Mouse (Mus musculus) kidney, postnatal 0 days (tissue): ENCODE data around the gene Tsku. TPM values are rescaled to one million over a fixed set of nuclear protein-coding genes. Genes with fewer than 3 reads are reported as not detected.

ENCODE experiments used
- ATAC-seq: fragments of 200-750 bp; cut with Nextera tagmentation; replicated peaks from 2 replicates; pipeline ENCODE4 v1.8.0; 2017; ENCODE audit warnings: low read depth, moderate number of reproducible peaks, moderate TSS enrichment, moderate library complexity; ENCODE audit not compliant: low FRiP score
- DNase-seq: peaks from one replicate; pipeline ENCODE4 v3.0.0-alpha.2; 2016; ENCODE audit warnings: low spot score
- H3K27ac ChIP-seq: fragments of 300-500 bp; sonication (generic); 2 replicates; pipeline ENCODE4 v1.5.1; 2014; ENCODE audit warnings: mild to moderate bottlenecking
- H3K27me3 ChIP-seq: fragments of 300-500 bp; sonication (generic); 2 replicates; pipeline ENCODE4 v1.6.1; 2014; ENCODE audit warnings: low read length, mixed read lengths; ENCODE audit not compliant: insufficient read depth
- H3K36me3 ChIP-seq: fragments of 300-500 bp; sonication (generic); 2 replicates; pipeline ENCODE4 v1.6.1; 2014; ENCODE audit warnings: low read length, mixed read lengths; ENCODE audit not compliant: insufficient read depth
- H3K4me1 ChIP-seq: fragments of 300-500 bp; sonication (generic); replicated peaks from 2 replicates; pipeline ENCODE4 v1.6.1; 2014; ENCODE audit warnings: antibody characterized with exemption, low read length, mixed read lengths; ENCODE audit not compliant: insufficient read depth
- H3K4me2 ChIP-seq: fragments of 300-500 bp; sonication (generic); 2 replicates; pipeline ENCODE4 v1.6.1; 2014; ENCODE audit warnings: mild to moderate bottlenecking, low read length, moderate library complexity, mixed read lengths
- H3K4me3 ChIP-seq: fragments of 300-500 bp; sonication (generic); replicated peaks from 2 replicates; pipeline ENCODE4 v1.5.1; 2014; ENCODE audit warnings: low read depth, low read length
- H3K9ac ChIP-seq: fragments of 300-500 bp; sonication (generic); 2 replicates; pipeline ENCODE4 v1.6.1; 2014; ENCODE audit warnings: low read depth, low read length
- H3K9me3 ChIP-seq: fragments of 300-500 bp; sonication (generic); replicated peaks from 2 replicates; pipeline ENCODE4 v1.6.1; 2016; ENCODE audit warnings: low read length, inconsistent platforms, mixed read lengths
- CTCF ChIP-seq: IDR thresholded peaks from 2 replicates; pipeline ENCODE4 v1.5.1; 2016; ENCODE audit warnings: antibody characterized with exemption, low read depth, mild to moderate bottlenecking, moderate library complexity
- WGBS: fragments of 180-500 bp; shearing (Covaris S2); extraction: QIAGEN DNeasy Blood & Tissue Kit; methylation state at CpG from one replicate; pipeline ENCODE4 v1.1.7; 2014; 5-methylcytosine and 5-hydroxymethylcytosine counted together
- polyA plus RNA-seq: library from polyadenylated mRNA; unstranded; fragments of >200 nt; fragmentation: Nextera tagmentation; extraction: Ambion mirVana; gene quantifications from 2 replicates; pipeline ENCODE4 v1.2.1, GENCODE M21; 2015

Gene Tsku
- 7.1 and 8.3 TPM in 2 replicates for polyA plus RNA-seq

- Histone ChIP-seq H3K27ac (peak within 1 kb of the TSS; percentile 72), H3K9me3 (no peaks in the 10 kb centered on the region), H3K27me3 (no peaks in the 10 kb centered on the region), H3K4me1 (peaks cover 14% of the 10 kb centered on the region; the same call in 1 of the 2 replicates), H3K36me3 (no peaks in the 10 kb centered on the region), H3K4me2 (peak within 1 kb of the TSS; percentile 86), H3K4me3 (peak within 1 kb of the TSS; percentile 70), H3K9ac (peak within 1 kb of the TSS; percentile 64)
- peak; percentile 95 for ATAC-seq
- peak; percentile 99 for DNase-seq
- WGBS: under 1% methylated on average over 50 of the region's 52 CpGs
- peak; percentile 21 for TF ChIP-seq CTCF
Measured at GRCm38 (mm10) chr7:98361063-98361652, at the start of gene Tsku. Gene Tsku (minus strand): TSS chr7:98361328.

GRCm38 (mm10) chr7:98407615-98408014 lies 46.5 kb upstream of the Tsku start:
- no peak for ATAC-seq
- WGBS: 86% methylated on average over 5 of the region's 5 CpGs

DNA sequence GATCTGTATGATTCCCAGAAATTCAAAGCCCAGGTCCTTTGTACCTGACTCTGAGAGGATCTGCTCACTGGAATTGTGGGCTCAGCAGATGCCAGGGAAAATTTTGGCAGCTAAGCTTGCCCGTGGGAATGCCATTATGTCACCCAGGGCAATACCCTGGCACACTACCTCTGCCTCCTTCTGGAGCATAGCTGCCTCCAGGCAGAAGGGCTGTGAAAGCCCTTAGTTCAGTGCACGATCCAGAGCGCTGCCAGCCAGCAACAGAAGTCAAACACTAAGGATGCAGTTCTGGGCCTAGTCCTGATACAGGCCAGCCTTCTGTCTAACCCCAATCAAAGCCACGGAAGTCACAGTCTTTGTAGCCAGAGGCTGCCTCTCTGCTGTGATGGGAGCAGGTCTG lies 42.9 kb upstream of the Tsku start:
- no peak for ATAC-seq
- no peak for DNase-seq

More at GRCm38 (mm10) chr7:98407615-98408014, 46.5 kb upstream of the Tsku start:
- Histone ChIP-seq H3K27ac (no peak overlapping the region), H3K36me3 (no peaks in the 10 kb centered on the region), H3K9ac (no peak overlapping the region), H3K27me3 (no peaks in the 10 kb centered on the region), H3K4me3 (no peak overlapping the region), H3K4me2 (no peak overlapping the region), H3K4me1 (no peaks in the 10 kb centered on the region), H3K9me3 (no peaks in the 10 kb centered on the region)
- no peak for DNase-seq
- TF ChIP-seq CTCF: no peak

GRCm38 (mm10) chr7:98402582-98403574 lies 41.8 kb upstream of the Tsku start:
- Histone ChIP-seq H3K27ac (no peak overlapping the region), H3K4me3 (no peak overlapping the region), H3K36me3 (no peaks in the 10 kb centered on the region), H3K4me1 (no peaks in the 10 kb centered on the region), H3K9me3 (no peaks in the 10 kb centered on the region), H3K27me3 (no peaks in the 10 kb centered on the region), H3K9ac (no peak overlapping the region), H3K4me2 (no peak overlapping the region)
- no peak for TF ChIP-seq CTCF
- no peak for ATAC-seq
- DNase-seq: no peak
- WGBS: 62% methylated on average over 15 of the region's 15 CpGs

More for the DNA sequence above, 42.9 kb upstream of the Tsku start:
- Histone ChIP-seq H3K9me3 (no peaks in the 10 kb centered on the region), H3K4me3 (no peak overlapping the region), H3K4me1 (no peaks in the 10 kb centered on the region), H3K36me3 (no peaks in the 10 kb centered on the region), H3K4me2 (no peak overlapping the region), H3K9ac (no peak overlapping the region), H3K27me3 (no peaks in the 10 kb centered on the region), H3K27ac (no peak overlapping the region)
- no peak for TF ChIP-seq CTCF
- WGBS: 86% methylated on average over 4 of the region's 4 CpGs

DNA sequence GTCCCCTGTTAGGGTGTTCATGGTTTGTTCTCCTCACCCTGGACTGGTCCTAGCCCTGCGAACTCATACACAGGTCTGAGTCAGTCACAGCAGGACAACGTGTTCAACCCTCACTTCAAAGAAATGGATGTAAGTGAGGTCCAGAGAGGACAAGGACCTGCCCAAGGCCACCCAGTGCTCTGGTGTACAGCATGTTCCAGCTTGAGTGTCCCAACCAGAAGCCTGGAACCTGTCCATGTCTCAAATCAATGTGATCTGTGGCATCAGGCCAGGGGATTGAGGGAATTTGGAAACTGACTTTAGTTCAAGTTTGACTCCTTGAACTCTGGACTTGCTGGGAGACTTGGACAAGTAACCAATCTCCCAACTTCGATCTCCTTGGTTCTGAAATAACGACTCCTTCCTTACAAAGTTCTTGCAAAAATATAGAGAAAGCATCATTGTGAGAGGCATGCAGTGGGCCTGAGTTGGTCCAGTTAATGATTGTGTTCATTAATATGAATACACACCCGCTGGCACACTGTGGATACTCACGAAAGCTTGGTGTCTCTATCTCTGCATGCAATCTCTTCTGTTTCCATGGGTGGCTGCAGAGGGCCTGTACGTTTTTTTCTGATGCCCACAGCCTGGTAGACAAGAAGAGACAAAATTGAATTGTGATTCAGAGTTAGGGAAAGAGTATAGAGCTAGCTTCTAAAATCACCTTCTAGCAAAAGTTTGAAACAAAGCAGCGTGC lies 31.5 kb upstream of the Tsku start:
- Histone ChIP-seq H3K4me3 (no peak overlapping the region), H3K4me1 (no peaks in the 10 kb centered on the region), H3K36me3 (no peaks in the 10 kb centered on the region), H3K9ac (no peak overlapping the region), H3K27ac (no peak overlapping the region), H3K27me3 (no peaks in the 10 kb centered on the region), H3K9me3 (no peaks in the 10 kb centered on the region), H3K4me2 (no peak overlapping the region)
- ATAC-seq: no peak
- no peak for TF ChIP-seq CTCF
- WGBS: 79% methylated on average over 8 of the region's 8 CpGs
- DNase-seq: no peak
